Mouse (Mus musculus): ENCODE data around the gene Gm6583.
"Not testable (repeated sequence)": the region's sequence is repeated elsewhere in the genome, so short reads cannot be mapped to it uniquely, and the experiment has no call there.

The Gm6583 gene

GRCm38 (mm10) chr5:112324637-112325545, 30.9 kb downstream of the Gm6583 start:
- no peak for DNase-seq (ENCODE audit: low spot score)

- no peak for DNase-seq (ENCODE audit: low spot score)
Observed at GRCm38 (mm10) chr5:112323246-112323645, 32.6 kb downstream of the Gm6583 start.

GRCm38 (mm10) chr5:112321376-112321775, 34.5 kb downstream of the Gm6583 start:
- no peak for DNase-seq (ENCODE audit: low spot score)

GRCm38 (mm10) chr5:112320936-112321335, 34.9 kb downstream of the Gm6583 start:
- DNase-seq (ENCODE audit: low spot score), result peak; percentile 58

- DNase-seq (ENCODE audit: low spot score), result no peak
Observed at GRCm38 (mm10) chr5:112320379-112320778, 35.5 kb downstream of the Gm6583 start.

GRCm38 (mm10) chr5:112319343-112319742, 36.5 kb downstream of the Gm6583 start:
- DNase-seq (ENCODE audit: low spot score), result not testable (repeated sequence)

GRCm38 (mm10) chr5:112317328-112317727, 38.5 kb downstream of the Gm6583 start:
- DNase-seq (ENCODE audit: low spot score), result no peak

GRCm38 (mm10) chr5:112316468-112316867, 39.4 kb downstream of the Gm6583 start:
- DNase-seq (ENCODE audit: low spot score), result no peak

- no peak for DNase-seq (ENCODE audit: low spot score)
Observed at GRCm38 (mm10) chr5:112313222-112313885, 42.5 kb downstream of the Gm6583 start.

GRCm38 (mm10) chr5:112305842-112306241, 50.0 kb downstream of the Gm6583 start:
- DNase-seq (ENCODE audit: low spot score), result no peak

Data from testis, postnatal 10 days (tissue).